Mouse (Mus musculus): ENCODE data around the gene Pcyt1a. TPM values are rescaled to one million over a fixed set of nuclear protein-coding genes. Genes with fewer than 3 reads are reported as not detected.

The Pcyt1a gene
- polyA plus RNA-seq, 1 experiment from 2014 or later, result 45.3 TPM

DNA sequence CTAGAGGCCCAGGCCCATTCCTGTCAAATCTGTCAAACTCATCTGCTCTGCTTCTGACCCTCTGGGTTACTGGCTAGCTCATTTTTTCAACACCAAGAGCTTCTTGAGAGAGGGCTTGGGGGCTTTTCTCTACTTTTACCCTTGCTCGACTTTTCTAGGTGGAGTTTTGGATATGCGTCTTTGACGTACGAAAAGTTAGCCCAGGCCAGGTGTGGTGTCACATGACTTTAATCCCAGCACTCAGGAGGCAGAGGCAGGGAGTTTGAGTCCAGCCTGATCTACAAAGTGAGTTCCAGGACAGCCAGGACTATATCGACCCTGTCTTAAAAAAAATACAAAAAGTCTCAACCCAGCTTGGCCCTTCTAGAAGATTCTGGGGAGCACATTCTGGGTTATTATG is 77.3 kb downstream of the Pcyt1a start:
- Histone ChIP-seq H3K4me2 (ENCODE audit: low read length) (no peak overlapping the region), H3K4me1 (ENCODE audit: control insufficient read depth, insufficient read depth, low read length) (no peaks in the 10 kb centered on the region), H3K27ac (ENCODE audit: low read depth, low read length) (no peak overlapping the region), H3K27me3 (replicated peaks; ENCODE audit: control insufficient read depth, insufficient read depth, low read length) (no peaks in the 10 kb centered on the region), H3K36me3 (ENCODE audit: control insufficient read depth, insufficient read depth, low read length) (no peaks in the 10 kb centered on the region), H3K4me3 (ENCODE audit: low read depth, low read length) (no peak overlapping the region), H3K9me3 (replicated peaks; ENCODE audit: control insufficient read depth, low read length) (no peaks in the 10 kb centered on the region), H3K9ac (ENCODE audit: low read length) (no peak overlapping the region)
- DNase-seq (ENCODE audit: low spot score) (no peak), ATAC-seq (no peak)
- 83% methylated on average over 5 of the region's 5 CpGs for WGBS

- 31% methylated on average over 3 of the region's 3 CpGs for WGBS
- ATAC-seq, result no peak
Observed at GRCm38 (mm10) chr16:32508506-32509065, 77.9 kb downstream of the Pcyt1a start.

GRCm38 (mm10) chr16:32509066-32509942 is 78.6 kb downstream of the Pcyt1a start:
- Histone ChIP-seq H3K4me1 (ENCODE audit: control insufficient read depth, insufficient read depth, low read length) (no peaks in the 10 kb centered on the region), H3K27ac (ENCODE audit: low read depth, low read length) (peak overlapping the region; percentile 27; the same call in 1 of the 2 replicates), H3K4me2 (ENCODE audit: low read length) (no peak overlapping the region), H3K27me3 (replicated peaks; ENCODE audit: control insufficient read depth, insufficient read depth, low read length) (no peaks in the 10 kb centered on the region), H3K9me3 (replicated peaks; ENCODE audit: control insufficient read depth, low read length) (no peaks in the 10 kb centered on the region), H3K4me3 (ENCODE audit: low read depth, low read length) (no peak overlapping the region), H3K9ac (ENCODE audit: low read length) (no peak overlapping the region), H3K36me3 (ENCODE audit: control insufficient read depth, insufficient read depth, low read length) (no peaks in the 10 kb centered on the region)
- ATAC-seq (no peak), DNase-seq (ENCODE audit: low spot score) (peak; percentile 29)
- WGBS, result 55% methylated on average over 9 of the region's 9 CpGs

More at GRCm38 (mm10) chr16:32508506-32509065, 77.9 kb downstream of the Pcyt1a start:
- peak overlapping the region; percentile 27; the same call in 1 of the 2 replicates for H3K27ac ChIP-seq (ENCODE audit: low read depth, low read length)
- H3K36me3 ChIP-seq (ENCODE audit: control insufficient read depth, insufficient read depth, low read length), result no peaks in the 10 kb centered on the region
- no peak overlapping the region for H3K9ac ChIP-seq (ENCODE audit: low read length)
- H3K4me3 ChIP-seq (ENCODE audit: low read depth, low read length), result no peak overlapping the region
- DNase-seq (ENCODE audit: low spot score), result no peak
- no peaks in the 10 kb centered on the region for H3K4me1 ChIP-seq (ENCODE audit: control insufficient read depth, insufficient read depth, low read length)
- H3K27me3 ChIP-seq (replicated peaks; ENCODE audit: control insufficient read depth, insufficient read depth, low read length), result no peaks in the 10 kb centered on the region
- H3K4me2 ChIP-seq (ENCODE audit: low read length), result no peak overlapping the region
- no peaks in the 10 kb centered on the region for H3K9me3 ChIP-seq (replicated peaks; ENCODE audit: control insufficient read depth, low read length)

GRCm38 (mm10) chr16:32510399-32511337 is 79.9 kb downstream of the Pcyt1a start:
- H3K4me1 ChIP-seq (ENCODE audit: control insufficient read depth, insufficient read depth, low read length), result peaks cover 4% of the 10 kb centered on the region
- ATAC-seq (no peak), DNase-seq (ENCODE audit: low spot score) (no peak)
- no peak overlapping the region for H3K4me2 ChIP-seq (ENCODE audit: low read length)
- H3K9me3 ChIP-seq (replicated peaks; ENCODE audit: control insufficient read depth, low read length), result no peaks in the 10 kb centered on the region
- no peak overlapping the region for H3K9ac ChIP-seq (ENCODE audit: low read length)
- 71% methylated on average over 18 of the region's 18 CpGs for WGBS
- no peaks in the 10 kb centered on the region for H3K27me3 ChIP-seq (replicated peaks; ENCODE audit: control insufficient read depth, insufficient read depth, low read length)
- no peak overlapping the region for H3K4me3 ChIP-seq (ENCODE audit: low read depth, low read length)
- no peak overlapping the region for H3K27ac ChIP-seq (ENCODE audit: low read depth, low read length)
- no peaks in the 10 kb centered on the region for H3K36me3 ChIP-seq (ENCODE audit: control insufficient read depth, insufficient read depth, low read length)

DNA sequence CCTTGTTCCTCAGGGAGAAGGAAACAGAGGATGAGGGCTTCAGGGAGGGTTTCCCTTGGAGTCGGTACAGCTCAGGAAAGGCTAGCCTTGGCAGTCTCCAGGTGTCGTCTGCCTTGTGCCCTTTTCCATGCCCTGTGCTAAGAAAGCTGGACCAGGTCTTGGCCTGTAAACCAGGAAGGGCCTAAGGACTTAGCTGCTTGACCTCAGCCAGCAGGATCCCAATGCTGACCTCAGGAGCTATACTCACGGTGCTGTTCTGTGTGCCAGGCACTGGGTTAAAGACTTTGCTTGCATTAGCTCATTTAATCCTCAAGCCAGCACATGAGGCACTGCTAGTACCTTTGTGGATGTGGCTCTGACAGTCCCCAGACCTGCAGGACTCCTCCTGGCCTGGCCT is 80.6 kb downstream of the Pcyt1a start:
- Histone ChIP-seq H3K9ac (ENCODE audit: low read length) (no peak overlapping the region), H3K4me1 (ENCODE audit: control insufficient read depth, insufficient read depth, low read length) (peaks cover 10% of the 10 kb centered on the region), H3K27me3 (replicated peaks; ENCODE audit: control insufficient read depth, insufficient read depth, low read length) (no peaks in the 10 kb centered on the region), H3K36me3 (ENCODE audit: control insufficient read depth, insufficient read depth, low read length) (no peaks in the 10 kb centered on the region), H3K9me3 (replicated peaks; ENCODE audit: control insufficient read depth, low read length) (no peaks in the 10 kb centered on the region), H3K27ac (ENCODE audit: low read depth, low read length) (no peak overlapping the region), H3K4me2 (ENCODE audit: low read length) (no peak overlapping the region), H3K4me3 (ENCODE audit: low read depth, low read length) (no peak overlapping the region)
- DNase-seq (ENCODE audit: low spot score) (no peak), ATAC-seq (no peak)
- WGBS, result 74% methylated on average over 3 of the region's 3 CpGs

DNA sequence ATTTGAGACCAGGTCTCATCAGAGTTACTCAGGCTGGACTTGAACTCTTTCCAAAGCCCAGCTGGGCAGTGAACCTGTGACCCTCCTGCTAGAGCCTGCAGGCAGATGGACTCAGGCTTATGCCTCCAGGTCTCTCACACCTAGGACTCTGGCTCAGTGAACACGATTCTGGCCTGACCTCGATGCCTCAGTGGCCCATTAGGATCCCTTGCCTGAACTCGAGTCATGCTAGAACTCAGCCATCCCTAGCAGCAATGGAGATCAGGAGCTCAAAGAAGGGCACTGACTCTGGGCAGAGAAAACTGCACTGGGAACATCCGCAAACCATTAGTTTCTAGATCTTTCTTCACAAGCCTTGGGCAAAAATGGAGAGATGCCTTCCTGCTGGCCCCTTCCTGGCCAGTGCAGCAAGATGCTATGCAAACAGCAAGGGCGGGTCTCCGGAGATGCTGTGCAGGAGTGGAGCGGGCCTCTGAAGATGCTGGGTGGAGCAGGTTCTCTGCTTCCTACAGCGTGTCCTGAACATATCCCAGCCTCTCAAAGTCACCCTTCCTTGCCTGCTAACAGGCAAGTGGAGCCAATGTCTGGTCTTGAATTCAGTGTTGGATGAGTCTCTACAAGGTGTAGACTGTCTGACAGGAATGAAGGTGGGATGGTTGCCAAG is 81.2 kb downstream of the Pcyt1a start:
- ATAC-seq (no peak), DNase-seq (ENCODE audit: low spot score) (no peak)
- 87% methylated on average over 8 of the region's 8 CpGs for WGBS

GRCm38 (mm10) chr16:32512921-32513320 is 82.2 kb downstream of the Pcyt1a start:
- no peak overlapping the region for H3K4me3 ChIP-seq (ENCODE audit: low read depth, low read length)
- H3K27me3 ChIP-seq (replicated peaks; ENCODE audit: control insufficient read depth, insufficient read depth, low read length), result no peaks in the 10 kb centered on the region
- H3K9ac ChIP-seq (ENCODE audit: low read length), result no peak overlapping the region
- 84% methylated on average over 3 of the region's 3 CpGs for WGBS
- no peak overlapping the region for H3K27ac ChIP-seq (ENCODE audit: low read depth, low read length)
- H3K4me2 ChIP-seq (ENCODE audit: low read length), result no peak overlapping the region
- DNase-seq (ENCODE audit: low spot score) (no peak), ATAC-seq (no peak)
- no peaks in the 10 kb centered on the region for H3K9me3 ChIP-seq (replicated peaks; ENCODE audit: control insufficient read depth, low read length)
- no peaks in the 10 kb centered on the region for H3K36me3 ChIP-seq (ENCODE audit: control insufficient read depth, insufficient read depth, low read length)
- peaks cover 14% of the 10 kb centered on the region for H3K4me1 ChIP-seq (ENCODE audit: control insufficient read depth, insufficient read depth, low read length)

More for the DNA sequence above, 81.2 kb downstream of the Pcyt1a start:
- H3K9me3 ChIP-seq (replicated peaks; ENCODE audit: control insufficient read depth, low read length), result no peaks in the 10 kb centered on the region
- peaks cover 14% of the 10 kb centered on the region for H3K4me1 ChIP-seq (ENCODE audit: control insufficient read depth, insufficient read depth, low read length)
- no peak overlapping the region for H3K9ac ChIP-seq (ENCODE audit: low read length)
- H3K36me3 ChIP-seq (ENCODE audit: control insufficient read depth, insufficient read depth, low read length), result no peaks in the 10 kb centered on the region
- no peak overlapping the region for H3K4me2 ChIP-seq (ENCODE audit: low read length)
- no peak overlapping the region for H3K4me3 ChIP-seq (ENCODE audit: low read depth, low read length)
- no peak overlapping the region for H3K27ac ChIP-seq (ENCODE audit: low read depth, low read length)
- no peaks in the 10 kb centered on the region for H3K27me3 ChIP-seq (replicated peaks; ENCODE audit: control insufficient read depth, insufficient read depth, low read length)

DNA sequence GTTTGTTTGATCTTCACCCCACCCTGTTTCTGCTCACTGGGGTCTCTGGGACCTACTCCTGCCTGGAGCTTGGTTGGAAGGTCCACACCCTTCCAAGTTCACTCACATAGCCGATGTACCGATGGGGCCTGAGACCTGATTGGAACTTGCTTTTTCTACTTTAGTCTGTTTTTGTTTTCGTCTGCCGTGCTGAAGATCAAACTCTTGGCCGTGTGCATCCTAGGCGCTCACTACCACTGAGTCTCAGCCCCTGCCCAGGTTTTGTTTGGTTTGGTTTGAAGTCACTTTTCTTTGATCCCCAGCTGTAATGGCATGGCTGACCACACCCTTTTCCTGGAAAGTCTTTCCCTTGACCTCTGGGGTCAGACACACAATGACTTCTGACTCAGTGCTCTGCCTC is 82.7 kb downstream of the Pcyt1a start:
- H3K4me1 ChIP-seq (ENCODE audit: control insufficient read depth, insufficient read depth, low read length), result peaks cover 14% of the 10 kb centered on the region
- no peak for DNase-seq (ENCODE audit: low spot score)
- 94% methylated on average over 6 of the region's 6 CpGs for WGBS
- H3K36me3 ChIP-seq (ENCODE audit: control insufficient read depth, insufficient read depth, low read length), result no peaks in the 10 kb centered on the region
- no peak overlapping the region for H3K9ac ChIP-seq (ENCODE audit: low read length)
- H3K27ac ChIP-seq (ENCODE audit: low read depth, low read length), result no peak overlapping the region
- no peak overlapping the region for H3K4me3 ChIP-seq (ENCODE audit: low read depth, low read length)
- no peaks in the 10 kb centered on the region for H3K9me3 ChIP-seq (replicated peaks; ENCODE audit: control insufficient read depth, low read length)
- no peaks in the 10 kb centered on the region for H3K27me3 ChIP-seq (replicated peaks; ENCODE audit: control insufficient read depth, insufficient read depth, low read length)
- H3K4me2 ChIP-seq (ENCODE audit: low read length), result no peak overlapping the region
- ATAC-seq, result no peak
